Mouse (Mus musculus): ENCODE data around the gene Olfr9. TPM values are rescaled to one million over a fixed set of nuclear protein-coding genes. Genes with fewer than 3 reads are reported as not detected.
"Not testable (repeated sequence)": the region's sequence is repeated elsewhere in the genome, so short reads cannot be mapped to it uniquely, and the experiment has no call there.

The Olfr9 gene
- polyA plus RNA-seq, 1 experiment from 2014 or later = not detected

GRCm38 (mm10) chr10:128990994-128991393, 1.8 kb downstream of the Olfr9 start:
- H3K4me2 ChIP-seq (ENCODE audit: low read depth, low read length) = no peak overlapping the region
- no peak overlapping the region for H3K9ac ChIP-seq (ENCODE audit: low read depth, low read length)
- H3K27ac ChIP-seq (ENCODE audit: low read length) = no peak overlapping the region
- no peaks in the 10 kb centered on the region for H3K9me3 ChIP-seq (replicated peaks; ENCODE audit: control insufficient read depth, low read length)
- no peak for ATAC-seq (ENCODE audit: low read depth)
- H3K36me3 ChIP-seq (ENCODE audit: control insufficient read depth, insufficient read depth) = no peaks in the 10 kb centered on the region
- no peak overlapping the region for H3K4me3 ChIP-seq (ENCODE audit: low read depth, low read length)
- no peaks in the 10 kb centered on the region for H3K27me3 ChIP-seq (ENCODE audit: control insufficient read depth, insufficient read depth, low read depth, low read length)
- no peaks in the 10 kb centered on the region for H3K4me1 ChIP-seq (ENCODE audit: control insufficient read depth, low read depth, low read length)

DNA sequence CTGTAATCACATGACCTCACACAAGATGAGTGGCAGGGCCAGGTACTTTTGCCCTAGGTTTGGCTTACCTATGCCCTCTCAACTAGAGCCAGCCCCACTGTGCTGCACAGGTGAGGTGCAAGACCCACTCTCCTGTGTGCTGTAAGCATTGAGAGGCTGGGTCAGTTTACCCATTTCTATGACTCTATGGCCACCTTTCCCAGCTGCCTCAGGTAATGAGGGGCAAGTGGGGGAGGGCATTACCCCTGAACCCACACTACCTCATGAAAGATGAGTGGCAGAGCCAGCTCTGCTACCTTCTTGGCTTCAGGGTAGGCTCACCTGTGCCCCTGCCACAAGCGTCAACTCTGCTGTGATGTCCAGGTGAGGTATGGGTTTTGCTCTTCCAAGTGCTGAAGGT, 6.6 kb downstream of the Olfr9 start:
- ATAC-seq (ENCODE audit: low read depth) = no peak
- 92% methylated on average over 1 of the region's 1 CpGs for WGBS (ENCODE audit: insufficient replicate concordance)

DNA sequence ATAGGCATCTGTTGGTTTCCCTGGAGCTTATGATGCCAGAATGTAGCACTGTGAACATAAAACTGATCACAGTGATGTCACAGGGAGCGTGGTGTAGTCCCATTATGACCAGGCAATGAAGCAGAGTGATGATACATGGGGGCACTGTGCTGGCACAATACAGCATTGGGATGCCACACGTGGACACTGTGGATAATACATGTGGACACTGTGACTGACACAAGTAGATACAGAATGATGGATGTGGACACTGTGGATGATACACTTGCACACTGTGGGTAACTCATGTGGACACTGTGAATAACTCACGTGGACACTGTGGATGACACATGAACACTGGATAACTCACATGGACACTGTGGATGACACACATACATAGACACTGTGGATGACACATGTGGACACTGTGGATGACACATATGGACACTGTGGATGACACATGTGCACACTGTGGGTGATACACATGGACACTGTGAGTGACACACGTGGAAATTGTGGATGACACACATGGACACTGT, 7.4 kb downstream of the Olfr9 start:
- H3K4me3 ChIP-seq (ENCODE audit: low read depth, low read length) = no peak overlapping the region
- H3K27ac ChIP-seq (ENCODE audit: low read length) = no peak overlapping the region
- H3K4me1 ChIP-seq (ENCODE audit: control insufficient read depth, low read depth, low read length) = no peaks in the 10 kb centered on the region
- no peak overlapping the region for H3K4me2 ChIP-seq (ENCODE audit: low read depth, low read length)
- no peaks in the 10 kb centered on the region for H3K9me3 ChIP-seq (replicated peaks; ENCODE audit: control insufficient read depth, low read length)
- H3K36me3 ChIP-seq (ENCODE audit: control insufficient read depth, insufficient read depth) = no peaks in the 10 kb centered on the region
- WGBS (ENCODE audit: insufficient replicate concordance) = 43% methylated on average over 4 of the region's 4 CpGs
- no peaks in the 10 kb centered on the region for H3K27me3 ChIP-seq (ENCODE audit: control insufficient read depth, insufficient read depth, low read depth, low read length)
- ATAC-seq (ENCODE audit: low read depth) = no peak
- H3K9ac ChIP-seq (ENCODE audit: low read depth, low read length) = no peak overlapping the region

More for the DNA sequence above, 6.6 kb downstream of the Olfr9 start:
- Histone ChIP-seq H3K9me3 (replicated peaks; ENCODE audit: control insufficient read depth, low read length) (no peaks in the 10 kb centered on the region), H3K36me3 (ENCODE audit: control insufficient read depth, insufficient read depth) (no peaks in the 10 kb centered on the region), H3K9ac (ENCODE audit: low read depth, low read length) (no peak overlapping the region), H3K27me3 (ENCODE audit: control insufficient read depth, insufficient read depth, low read depth, low read length) (no peaks in the 10 kb centered on the region), H3K27ac (ENCODE audit: low read length) (no peak overlapping the region), H3K4me3 (ENCODE audit: low read depth, low read length) (no peak overlapping the region), H3K4me1 (ENCODE audit: control insufficient read depth, low read depth, low read length) (no peaks in the 10 kb centered on the region), H3K4me2 (ENCODE audit: low read depth, low read length) (no peak overlapping the region)

- Histone ChIP-seq H3K9me3 (replicated peaks; ENCODE audit: control insufficient read depth, low read length) (no peaks in the 10 kb centered on the region), H3K27me3 (ENCODE audit: control insufficient read depth, insufficient read depth, low read depth, low read length) (no peaks in the 10 kb centered on the region), H3K27ac (ENCODE audit: low read length) (no peak overlapping the region), H3K36me3 (ENCODE audit: control insufficient read depth, insufficient read depth) (no peaks in the 10 kb centered on the region), H3K9ac (ENCODE audit: low read depth, low read length) (no peak overlapping the region), H3K4me2 (ENCODE audit: low read depth, low read length) (no peak overlapping the region), H3K4me1 (ENCODE audit: control insufficient read depth, low read depth, low read length) (no peaks in the 10 kb centered on the region), H3K4me3 (ENCODE audit: low read depth, low read length) (no peak overlapping the region)
- 61% methylated on average over 14 of the region's 14 CpGs for WGBS (ENCODE audit: insufficient replicate concordance)
- peak; percentile 13; the same call in 1 of the 2 replicates for ATAC-seq (ENCODE audit: low read depth)
Observed at GRCm38 (mm10) chr10:129004032-129004920, 15.0 kb downstream of the Olfr9 start.

DNA sequence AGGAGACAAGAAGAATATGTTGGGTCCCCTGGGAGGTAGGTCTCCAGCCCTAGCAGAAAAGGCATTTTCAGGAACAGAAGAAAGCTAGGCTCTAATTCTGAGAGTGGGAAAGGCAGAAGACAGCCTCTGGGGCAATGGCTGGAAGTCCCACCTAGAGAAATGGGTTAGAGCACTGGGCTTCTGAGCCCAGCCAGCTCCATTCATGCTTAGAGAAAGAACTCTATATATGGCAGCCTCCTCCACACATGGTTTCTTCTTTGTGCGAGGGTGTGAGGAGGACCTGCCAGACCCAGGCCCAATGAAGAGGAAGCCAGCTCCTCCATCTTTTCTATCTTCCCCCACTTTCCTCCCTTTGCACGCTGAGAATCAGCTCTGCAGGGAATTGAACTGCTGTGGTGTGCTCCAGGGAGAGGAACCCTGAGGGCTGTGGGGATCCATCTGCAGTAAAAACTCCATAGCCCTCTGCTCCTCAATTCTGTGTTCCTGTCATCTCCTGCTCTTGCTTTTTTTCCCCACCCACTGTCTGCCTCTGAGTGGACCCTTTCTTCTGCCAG, 21.1 kb downstream of the Olfr9 start, which contains the start of gene Olfr763:
Gene Olfr763 (plus strand): TSS at position 504 of the 554 bp plus-strand sequence.
- H3K4me1 ChIP-seq (ENCODE audit: control insufficient read depth, low read depth, low read length) = no peaks in the 10 kb centered on the region
- no peaks in the 10 kb centered on the region for H3K9me3 ChIP-seq (replicated peaks; ENCODE audit: control insufficient read depth, low read length)
- H3K27ac ChIP-seq (ENCODE audit: low read length) = no peak within 1 kb of the TSS
- no peak within 1 kb of the TSS for H3K4me3 ChIP-seq (ENCODE audit: low read depth, low read length)
- no peak within 1 kb of the TSS for H3K9ac ChIP-seq (ENCODE audit: low read depth, low read length)
- H3K36me3 ChIP-seq (ENCODE audit: control insufficient read depth, insufficient read depth) = no peaks in the 10 kb centered on the region
- no peak for ATAC-seq (ENCODE audit: low read depth)
- H3K27me3 ChIP-seq (ENCODE audit: control insufficient read depth, insufficient read depth, low read depth, low read length) = no peaks in the 10 kb centered on the region
- no peak within 1 kb of the TSS for H3K4me2 ChIP-seq (ENCODE audit: low read depth, low read length)
- WGBS (ENCODE audit: insufficient replicate concordance) = 30% methylated on average over 2 of the region's 2 CpGs

GRCm38 (mm10) chr10:129011511-129011910, 22.3 kb downstream of the Olfr9 start:
- not testable (repeated sequence) for H3K27ac ChIP-seq (ENCODE audit: low read length); H3K9ac ChIP-seq (ENCODE audit: low read depth, low read length); ATAC-seq (ENCODE audit: low read depth); H3K36me3 ChIP-seq (ENCODE audit: control insufficient read depth, insufficient read depth); H3K27me3 ChIP-seq (ENCODE audit: control insufficient read depth, insufficient read depth, low read depth, low read length); H3K4me2 ChIP-seq (ENCODE audit: low read depth, low read length); H3K4me1 ChIP-seq (ENCODE audit: control insufficient read depth, low read depth, low read length); H3K4me3 ChIP-seq (ENCODE audit: low read depth, low read length); H3K9me3 ChIP-seq (replicated peaks; ENCODE audit: control insufficient read depth, low read length)
- WGBS (ENCODE audit: insufficient replicate concordance) = 67% methylated on average over 2 of the region's 5 CpGs

DNA sequence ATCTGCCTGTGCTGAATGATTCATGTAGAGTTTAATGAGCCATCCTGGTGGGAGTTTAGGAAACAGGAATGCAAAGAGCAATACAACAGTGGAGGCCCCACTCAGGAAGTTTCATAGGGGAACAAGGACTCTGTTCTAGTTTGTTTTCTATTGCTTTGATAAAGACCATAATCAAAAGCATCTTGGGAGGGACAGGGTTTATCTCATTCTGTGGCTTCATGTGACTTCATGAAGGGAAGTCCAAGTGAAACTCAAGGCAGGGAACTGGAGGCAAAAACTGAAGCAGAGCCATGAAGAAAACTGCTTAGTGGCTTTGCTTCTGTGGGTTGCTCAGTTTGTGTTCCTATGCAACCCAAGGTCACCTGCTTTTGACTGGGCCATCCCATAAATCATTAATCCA, 25.2 kb downstream of the Olfr9 start:
- Histone ChIP-seq H3K4me2 (ENCODE audit: low read depth, low read length) (no peak overlapping the region), H3K27ac (ENCODE audit: low read length) (no peak overlapping the region)
- no peak for ATAC-seq (ENCODE audit: low read depth)

GRCm38 (mm10) chr10:129023319-129023718, 34.1 kb downstream of the Olfr9 start:
- no peak overlapping the region for H3K27ac ChIP-seq (ENCODE audit: low read length)
- no peaks in the 10 kb centered on the region for H3K27me3 ChIP-seq (ENCODE audit: control insufficient read depth, insufficient read depth, low read depth, low read length)
- H3K9ac ChIP-seq (ENCODE audit: low read depth, low read length) = no peak overlapping the region
- no peak overlapping the region for H3K4me3 ChIP-seq (ENCODE audit: low read depth, low read length)
- no peaks in the 10 kb centered on the region for H3K4me1 ChIP-seq (ENCODE audit: control insufficient read depth, low read depth, low read length)
- ATAC-seq (ENCODE audit: low read depth) = no peak
- no peak overlapping the region for H3K4me2 ChIP-seq (ENCODE audit: low read depth, low read length)
- no peaks in the 10 kb centered on the region for H3K9me3 ChIP-seq (replicated peaks; ENCODE audit: control insufficient read depth, low read length)
- no peaks in the 10 kb centered on the region for H3K36me3 ChIP-seq (ENCODE audit: control insufficient read depth, insufficient read depth)

More for the DNA sequence above, 25.2 kb downstream of the Olfr9 start:
- no peaks in the 10 kb centered on the region for H3K27me3 ChIP-seq (ENCODE audit: control insufficient read depth, insufficient read depth, low read depth, low read length)
- H3K9ac ChIP-seq (ENCODE audit: low read depth, low read length) = no peak overlapping the region
- H3K4me3 ChIP-seq (ENCODE audit: low read depth, low read length) = no peak overlapping the region
- no peaks in the 10 kb centered on the region for H3K9me3 ChIP-seq (replicated peaks; ENCODE audit: control insufficient read depth, low read length)
- no peaks in the 10 kb centered on the region for H3K4me1 ChIP-seq (ENCODE audit: control insufficient read depth, low read depth, low read length)
- no peaks in the 10 kb centered on the region for H3K36me3 ChIP-seq (ENCODE audit: control insufficient read depth, insufficient read depth)

DNA sequence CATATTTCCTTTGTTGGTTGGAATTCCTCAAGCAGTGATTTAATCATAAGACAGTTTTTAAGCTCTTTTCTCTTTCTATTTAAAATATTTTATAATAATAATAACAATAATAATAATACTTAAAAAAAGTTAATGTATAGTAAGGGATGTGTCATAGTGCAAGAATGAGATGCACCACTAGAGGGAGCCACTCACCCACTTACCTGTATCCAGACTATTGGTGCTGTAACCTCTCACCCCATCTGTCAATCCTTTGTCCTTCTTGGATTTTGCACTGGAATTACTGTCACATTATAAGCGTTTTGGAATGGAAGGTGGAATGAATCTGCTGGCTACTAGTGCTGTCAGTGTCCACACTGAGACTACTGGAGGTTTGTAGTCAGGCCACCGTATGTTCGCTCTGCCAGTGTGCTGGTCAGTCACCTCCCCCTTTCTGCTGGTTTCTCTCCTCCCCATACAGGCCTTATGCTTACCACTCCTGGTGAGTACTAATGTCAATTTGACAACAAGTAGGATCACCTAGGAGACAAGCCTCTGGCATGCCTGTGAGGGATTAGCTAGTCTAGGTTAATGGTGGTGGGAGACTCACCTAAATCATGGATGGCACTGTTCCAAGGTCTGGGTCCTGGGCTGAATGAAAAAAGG, 36.9 kb downstream of the Olfr9 start:
- H3K9ac ChIP-seq (ENCODE audit: low read depth, low read length) = no peak overlapping the region
- 53% methylated on average over 3 of the region's 3 CpGs for WGBS (ENCODE audit: insufficient replicate concordance)

More for the DNA sequence above, 36.9 kb downstream of the Olfr9 start:
- Histone ChIP-seq H3K27me3 (ENCODE audit: control insufficient read depth, insufficient read depth, low read depth, low read length) (no peaks in the 10 kb centered on the region), H3K4me1 (ENCODE audit: control insufficient read depth, low read depth, low read length) (no peaks in the 10 kb centered on the region), H3K4me2 (ENCODE audit: low read depth, low read length) (no peak overlapping the region), H3K4me3 (ENCODE audit: low read depth, low read length) (no peak overlapping the region), H3K27ac (ENCODE audit: low read length) (no peak overlapping the region), H3K9me3 (replicated peaks; ENCODE audit: control insufficient read depth, low read length) (no peaks in the 10 kb centered on the region), H3K36me3 (ENCODE audit: control insufficient read depth, insufficient read depth) (no peaks in the 10 kb centered on the region)
- ATAC-seq (ENCODE audit: low read depth) = no peak

Measured in liver, embryonic 16.5 days (tissue).